Mouse (Mus musculus) fibroblast of lung, adult 2 months (primary cell): ENCODE data around the gene Orc3.
A peak's percentile ranks its signal among the peaks of the same experiment; 100 is the strongest.
"Not testable (repeated sequence)": the region's sequence is repeated elsewhere in the genome, so short reads cannot be mapped to it uniquely, and the experiment has no call there.

ENCODE experiments used
- DNase-seq: peaks from one replicate; pipeline ENCODE4 v3.0.0-alpha.2; 2011; ENCODE audit warnings: low read depth

The Orc3 gene

DNA sequence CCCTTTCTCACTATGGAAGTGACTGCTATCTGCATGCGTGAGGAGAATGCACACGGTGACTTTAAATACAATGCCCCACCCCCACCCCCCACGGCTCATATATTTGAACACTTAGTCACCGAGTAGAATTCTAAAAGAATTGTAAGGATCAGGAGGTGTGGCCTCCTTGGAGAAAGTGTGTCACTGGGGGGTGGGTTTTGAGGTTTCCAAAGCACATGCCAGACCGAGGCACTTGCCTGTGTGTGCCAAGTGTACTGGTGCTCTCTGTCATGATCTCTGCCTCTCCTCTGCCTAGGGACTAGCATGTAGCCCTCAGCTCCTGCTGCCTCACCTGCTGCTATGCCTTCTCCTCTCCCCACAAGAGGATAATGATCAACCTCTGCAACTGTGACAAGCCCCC, 32.3 kb downstream of the Orc3 start:
- DNase-seq, result no peak

DNA sequence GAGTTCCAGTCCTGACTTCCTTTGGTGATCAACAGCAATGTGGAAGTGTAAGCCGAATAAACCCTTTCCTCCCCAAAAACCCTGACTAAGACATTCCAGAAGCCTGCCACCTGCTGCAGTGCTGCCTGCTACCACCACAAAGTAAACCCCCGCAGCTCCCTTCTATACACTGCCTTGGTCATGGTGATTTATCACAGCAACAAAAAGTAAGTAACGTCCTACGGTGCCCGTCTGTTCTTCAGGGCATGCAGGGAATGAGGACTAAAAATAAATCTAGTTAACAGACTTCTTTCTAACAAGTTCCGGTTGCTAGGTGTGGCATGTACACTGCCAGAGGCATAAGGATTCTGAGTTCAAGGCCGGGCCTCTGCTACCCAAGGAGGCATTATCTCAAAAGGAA, 32.8 kb downstream of the Orc3 start:
- no peak for DNase-seq

DNA sequence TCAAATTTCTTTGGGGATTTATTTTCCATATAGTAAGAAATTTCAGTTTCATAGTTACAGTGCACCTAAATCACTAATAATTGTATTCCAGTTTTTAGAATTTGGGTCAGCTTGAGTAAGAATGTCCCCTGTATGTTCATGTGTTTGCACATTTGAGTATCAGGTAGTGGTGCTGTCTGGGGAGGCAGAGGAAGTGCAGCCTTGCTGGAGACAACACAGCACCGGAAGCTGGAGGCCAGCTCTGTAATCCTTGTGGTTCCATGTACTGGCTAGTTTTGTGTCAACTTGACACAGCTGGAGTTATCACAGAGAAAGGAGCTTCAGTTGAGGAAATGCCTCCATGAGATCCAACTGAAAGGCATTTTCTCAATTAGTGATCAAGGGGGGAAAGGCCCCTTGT, 33.3 kb downstream of the Orc3 start:
- DNase-seq, result not testable (repeated sequence)

DNA sequence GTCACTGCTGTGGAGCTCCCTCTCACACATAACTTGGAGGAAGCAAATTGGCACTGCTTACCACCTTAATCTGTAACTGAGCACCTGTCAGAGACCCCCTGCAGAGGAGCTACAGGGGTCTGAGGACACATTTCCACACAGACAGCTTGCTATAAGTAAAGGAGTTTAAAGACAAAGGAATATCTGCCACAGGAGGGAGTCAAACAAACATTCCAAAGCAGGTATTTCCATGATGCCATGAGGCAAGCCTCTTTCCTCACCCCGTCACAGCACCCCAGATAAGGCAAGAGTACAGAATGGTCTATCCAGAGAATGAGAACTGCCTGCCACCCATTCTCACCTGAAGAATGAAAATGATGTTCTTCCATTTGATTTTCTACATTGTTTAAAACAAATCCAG, 35.5 kb downstream of the Orc3 start:
- no peak for DNase-seq

DNA sequence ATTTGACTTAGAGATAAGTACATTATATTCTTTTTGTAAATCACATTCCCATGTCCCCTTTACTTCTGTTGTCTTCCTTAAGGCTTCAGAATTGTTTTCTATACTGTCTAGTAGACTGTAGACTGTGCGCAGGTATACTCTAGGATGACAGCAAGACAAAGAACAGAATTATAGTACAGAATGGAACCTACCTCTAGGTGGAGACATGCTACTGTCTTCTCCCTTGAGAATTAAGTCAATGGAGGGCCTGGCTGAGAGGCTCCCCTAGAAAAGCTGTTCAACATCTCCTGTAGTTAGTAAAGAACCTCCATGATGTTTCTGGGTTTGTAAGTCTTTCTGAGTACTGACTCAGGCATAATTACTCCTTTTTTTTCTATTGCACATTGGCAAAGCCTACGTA, 37.7 kb downstream of the Orc3 start:
- DNase-seq, result no peak

DNA sequence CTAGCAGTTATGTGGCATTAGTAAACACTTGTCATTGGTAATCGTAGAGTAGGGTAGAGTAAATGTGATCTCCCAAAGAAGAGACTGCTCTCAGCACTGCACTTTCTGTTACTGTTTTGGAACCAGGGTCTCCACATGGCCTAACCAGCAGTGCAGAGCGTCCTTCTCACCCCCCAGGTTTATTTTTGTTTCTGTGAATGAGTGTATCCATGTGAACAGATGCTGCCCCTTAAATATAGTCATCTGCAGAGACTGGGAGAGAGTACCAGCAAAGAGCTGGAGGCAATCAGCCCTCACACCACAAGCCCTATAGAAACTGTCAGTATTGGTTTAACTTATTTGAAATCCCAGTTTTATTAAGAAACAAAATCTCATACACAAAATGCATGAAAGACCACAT, 41.9 kb downstream of the Orc3 start:
- no peak for DNase-seq

DNA sequence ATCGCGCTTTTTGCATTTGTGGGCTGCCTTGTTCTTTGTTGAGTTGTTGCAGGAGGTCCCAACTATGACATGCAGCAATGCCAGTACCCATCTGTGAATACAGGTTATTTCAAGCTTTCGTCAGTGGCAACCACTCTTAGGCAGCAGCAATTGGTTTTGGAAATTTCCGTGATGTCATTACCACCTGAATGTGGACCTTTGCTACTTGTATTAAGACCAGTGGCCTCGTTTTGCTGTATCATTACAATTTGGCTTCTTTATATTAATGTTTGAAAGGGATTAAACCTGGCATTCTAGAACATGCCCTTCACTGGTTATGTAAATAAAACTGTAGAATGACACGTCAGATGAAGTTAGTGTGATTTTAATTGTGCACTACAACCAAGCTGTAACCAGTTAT, 48.5 kb downstream of the Orc3 start:
- no peak for DNase-seq

DNA sequence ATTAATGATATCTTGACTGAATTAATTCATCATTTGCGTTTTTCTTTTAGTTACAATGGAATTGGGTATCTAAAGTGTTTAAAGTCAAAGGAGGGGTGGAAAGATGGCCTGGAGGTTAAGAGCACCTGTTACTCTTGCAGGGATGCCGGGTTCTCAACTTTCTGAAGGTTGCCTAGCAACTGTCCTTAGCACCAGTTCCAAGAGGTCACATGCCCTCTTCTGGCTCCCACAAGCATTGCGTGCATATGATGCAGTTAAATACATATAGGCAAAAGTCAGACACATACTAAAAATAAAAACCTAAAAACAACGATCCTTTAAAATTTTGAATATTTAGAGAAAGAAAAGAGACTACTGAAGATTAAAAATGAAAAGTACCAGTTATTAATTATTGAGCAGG, 53.8 kb downstream of the Orc3 start:
- DNase-seq, result no peak

DNA sequence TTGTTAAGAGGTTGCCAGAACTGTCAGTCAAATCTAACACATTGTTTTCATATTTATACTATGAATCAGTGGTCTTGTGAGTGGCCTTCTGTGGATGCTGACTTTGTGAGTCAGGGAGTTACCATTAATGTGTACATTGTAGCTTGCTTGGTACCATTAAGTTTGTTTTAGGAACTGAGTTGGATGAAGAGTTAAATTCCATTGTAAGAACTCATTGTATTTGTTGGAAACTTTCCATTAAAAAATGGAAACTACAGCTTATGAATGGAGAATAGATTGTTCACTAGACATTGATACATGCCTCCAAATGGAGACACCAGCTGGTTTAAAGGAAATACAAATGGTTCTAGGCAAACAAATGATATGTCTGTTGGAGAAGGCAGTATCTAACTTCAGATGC, 58.6 kb downstream of the Orc3 start:
- DNase-seq, result no peak

DNA sequence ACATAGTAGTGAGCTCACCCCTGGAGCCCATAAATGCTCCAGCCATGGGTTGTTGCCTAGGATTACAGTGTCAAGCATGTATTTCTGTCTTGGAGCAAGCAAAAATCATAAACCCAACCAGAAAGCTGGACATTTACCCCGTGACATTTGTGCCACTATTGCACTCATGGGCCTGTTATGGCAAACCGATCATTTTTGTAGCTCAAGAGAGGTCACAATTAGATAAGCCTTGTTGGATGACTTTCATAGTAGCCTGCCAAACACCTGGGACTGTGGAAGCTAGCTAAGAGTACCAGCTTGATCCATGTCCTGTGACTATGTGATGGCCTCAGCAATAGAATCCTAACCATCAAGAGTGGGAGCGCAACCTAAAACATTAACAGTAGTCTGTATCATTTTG, 59.1 kb downstream of the Orc3 start:
- no peak for DNase-seq

DNA sequence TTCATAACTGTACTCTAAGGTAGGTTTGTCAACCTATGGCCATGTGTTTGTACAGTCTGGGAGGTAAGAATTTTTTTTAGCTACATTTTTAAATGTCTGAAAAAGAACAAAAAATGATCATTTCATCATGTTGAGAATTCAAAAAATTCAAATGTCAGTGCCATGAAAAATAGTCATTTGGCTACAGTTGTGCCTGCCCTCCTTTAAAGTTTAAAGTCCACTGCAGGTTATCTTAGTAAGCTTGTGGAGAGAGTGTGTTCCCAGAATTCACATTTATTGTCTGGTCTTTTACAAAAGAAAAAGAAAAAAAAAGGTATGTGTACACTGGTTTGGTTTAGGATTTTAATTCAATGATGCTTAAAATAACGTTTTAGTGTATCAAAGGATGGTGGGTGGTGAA, 60.1 kb downstream of the Orc3 start:
- DNase-seq, result no peak

DNA sequence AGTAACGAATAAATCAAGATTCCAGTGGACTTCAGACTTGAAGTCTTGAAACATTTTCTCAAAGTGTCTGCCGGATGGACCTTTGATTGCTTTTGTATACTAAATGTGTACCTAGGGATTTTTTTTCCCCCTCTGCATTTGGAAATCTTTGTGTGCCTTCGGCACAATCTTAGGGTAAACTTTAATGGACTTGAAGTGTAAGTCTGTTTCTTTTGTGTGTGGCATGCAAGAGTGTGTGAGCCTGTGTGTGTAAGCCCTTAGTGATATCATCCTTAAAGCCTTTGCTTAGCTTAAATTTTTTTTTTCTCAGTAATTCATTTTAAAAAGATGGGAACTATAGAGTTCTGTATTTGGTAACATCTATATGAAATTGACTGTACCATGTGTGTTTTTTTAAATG, 62.8 kb downstream of the Orc3 start:
- DNase-seq, result no peak

DNA sequence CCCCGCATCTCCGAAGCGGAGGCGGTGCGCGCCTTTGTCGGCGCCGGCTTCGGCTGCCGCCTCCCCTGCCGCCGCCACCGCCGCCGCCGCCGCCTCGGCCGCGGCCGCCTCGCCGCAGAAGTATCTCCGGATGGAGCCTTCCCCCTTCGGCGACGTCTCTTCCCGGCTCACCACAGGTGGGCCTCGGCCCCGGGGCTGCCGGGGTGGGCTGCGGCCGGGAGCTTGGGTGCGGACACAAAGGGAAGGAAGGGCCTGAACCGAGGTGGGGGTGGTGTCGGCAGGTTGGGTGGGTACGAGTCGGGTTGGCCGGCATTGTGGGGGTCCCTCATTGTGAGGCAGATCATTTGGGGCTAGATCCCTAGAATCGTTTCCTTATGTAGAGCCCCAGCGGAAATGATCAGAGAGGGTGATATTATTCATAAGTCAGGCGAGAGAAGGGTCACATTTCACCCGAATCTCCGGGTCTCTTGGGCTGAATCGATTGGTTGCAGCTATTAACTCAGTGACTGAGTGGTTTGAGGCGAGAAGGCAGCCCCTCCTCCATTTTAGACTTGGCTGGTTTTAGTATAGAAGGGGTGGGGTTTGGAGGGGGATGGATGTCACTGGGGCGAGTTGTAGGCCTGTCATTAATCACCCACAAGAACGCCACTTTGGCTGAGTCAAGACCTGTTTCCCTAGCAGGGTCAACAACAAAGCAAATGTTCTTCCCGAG, 63.5 kb downstream of the Orc3 start:
- peak; percentile 67 for DNase-seq

DNA sequence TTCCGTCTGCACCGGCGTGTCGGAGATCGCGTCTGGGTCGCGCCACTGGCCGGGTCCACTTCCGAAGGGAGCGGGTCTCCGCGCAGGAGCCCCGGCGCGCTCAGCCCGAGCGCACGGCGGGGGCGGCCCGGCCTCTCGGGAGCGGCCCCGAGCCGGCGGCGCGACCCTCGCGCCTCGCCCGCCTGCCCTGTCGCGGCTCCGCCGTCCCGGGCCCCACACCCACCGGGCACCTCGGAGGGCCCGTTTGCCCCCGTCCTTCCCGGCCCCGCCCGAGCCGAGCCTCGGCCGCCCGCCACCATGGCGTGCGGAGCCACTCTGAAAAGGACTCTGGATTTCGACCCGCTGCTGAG, 64.0 kb downstream of the Orc3 start, which contains the start of gene Akirin2:
Gene Akirin2 (plus strand): TSS at position 190 of the 350 bp plus-strand sequence.
- no peak for DNase-seq

DNA sequence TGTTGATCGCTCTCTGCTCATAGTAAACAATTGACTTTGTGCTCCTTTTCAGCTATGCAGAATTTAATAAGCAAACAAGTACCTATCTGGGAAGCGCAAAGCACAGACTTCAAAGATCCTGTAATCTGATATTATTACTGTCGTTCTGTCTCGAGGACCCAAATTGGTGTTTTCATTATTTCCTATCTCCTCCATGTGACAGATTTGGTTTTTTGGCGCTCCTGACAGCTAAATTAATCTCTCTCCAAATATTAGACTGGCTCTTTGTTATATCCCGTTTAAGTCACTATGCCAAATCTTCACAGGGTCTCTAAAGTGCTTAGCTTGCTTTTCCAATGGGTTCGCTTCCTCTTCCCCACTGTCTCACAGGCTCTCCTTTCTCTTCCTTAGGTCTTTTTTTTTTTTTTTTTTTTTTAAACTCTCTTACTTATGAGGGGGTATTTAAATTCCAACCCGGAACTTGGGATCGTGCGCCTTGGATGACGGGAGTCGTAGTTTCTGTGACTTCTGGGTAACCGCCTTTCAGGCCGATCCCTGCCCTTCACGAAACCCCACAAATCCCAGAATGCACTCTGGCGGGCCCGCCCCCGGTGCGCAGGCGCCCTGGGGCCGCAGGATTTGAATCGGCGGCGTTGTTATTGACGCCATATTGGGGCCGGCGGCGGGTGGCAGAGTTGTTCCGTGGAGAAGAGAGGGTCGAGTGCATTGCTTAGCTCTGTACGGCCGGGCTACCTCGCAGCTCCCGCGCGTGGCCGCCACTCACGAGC, 64.6 kb downstream of the Orc3 start:
- peak; percentile 93 for DNase-seq

DNA sequence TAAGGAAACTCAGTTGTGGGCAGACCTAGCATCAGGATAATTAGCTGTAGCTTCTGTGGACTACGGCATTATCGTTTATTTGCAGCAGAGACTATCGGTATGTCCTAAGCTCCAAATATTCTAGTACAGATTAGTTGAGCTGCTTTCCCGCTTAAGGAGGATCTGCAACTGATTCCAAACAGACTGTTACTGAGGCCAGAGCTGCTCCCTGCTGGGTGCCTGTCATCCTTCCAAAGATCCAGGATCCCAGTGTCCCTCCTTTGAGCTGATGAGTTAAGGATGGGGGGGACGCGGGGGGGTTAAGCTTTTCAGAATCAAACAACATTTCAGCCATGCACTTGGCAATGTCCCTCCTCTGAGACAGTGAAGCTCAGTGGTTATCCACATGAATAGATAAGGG, 84.8 kb downstream of the Orc3 start:
- DNase-seq, result no peak

DNA sequence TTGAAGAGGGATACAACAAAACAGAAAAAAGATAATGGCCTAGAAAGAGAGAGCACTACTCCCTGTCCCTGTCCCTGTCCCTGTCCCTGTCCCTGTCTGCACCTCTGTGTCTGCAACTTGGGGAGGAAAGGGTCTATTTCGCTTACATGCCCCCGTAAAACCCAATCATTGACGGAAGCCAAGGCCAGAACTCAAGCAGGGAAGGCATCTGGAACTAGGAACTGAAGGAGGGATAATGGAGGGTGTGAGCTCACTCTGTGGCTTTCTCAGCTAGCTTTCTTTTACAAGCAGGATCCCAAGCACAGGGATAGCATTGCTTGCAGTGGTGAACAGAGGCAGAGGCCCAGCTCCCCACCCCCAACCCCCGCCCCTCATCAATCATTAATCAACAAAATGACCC, 85.4 kb downstream of the Orc3 start:
- no peak for DNase-seq

DNA sequence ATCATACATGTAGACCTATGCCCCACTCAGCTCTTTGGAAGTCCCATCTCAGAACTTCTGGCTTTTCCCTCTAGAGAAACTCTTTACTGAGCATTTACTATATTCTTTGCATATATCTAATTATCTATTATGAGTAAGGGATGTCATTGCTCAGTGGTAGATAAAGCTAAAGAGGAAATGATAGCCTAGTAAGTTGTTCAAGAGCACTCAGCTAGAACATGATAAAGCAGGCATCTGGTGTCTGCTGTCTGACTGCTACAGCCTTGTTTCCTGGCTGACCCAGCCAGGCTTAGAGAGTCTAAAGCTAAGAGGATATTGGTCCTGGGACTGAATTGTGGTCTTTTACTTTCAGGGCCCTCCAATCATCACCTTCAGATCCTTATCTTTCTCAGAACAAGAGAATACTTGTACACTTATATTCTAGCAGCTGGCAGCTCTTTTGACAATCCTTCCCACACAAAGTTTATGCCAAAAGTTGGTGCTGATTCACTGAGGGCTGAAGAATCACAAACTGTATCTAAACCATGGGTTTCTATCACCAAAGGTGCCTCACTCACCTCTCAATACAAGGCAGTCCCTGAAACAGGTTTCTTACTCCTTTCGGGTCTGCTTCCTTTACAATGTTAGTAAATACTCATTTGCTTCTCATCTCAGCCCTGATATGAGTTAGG, 86.2 kb downstream of the Orc3 start:
- no peak for DNase-seq

DNA sequence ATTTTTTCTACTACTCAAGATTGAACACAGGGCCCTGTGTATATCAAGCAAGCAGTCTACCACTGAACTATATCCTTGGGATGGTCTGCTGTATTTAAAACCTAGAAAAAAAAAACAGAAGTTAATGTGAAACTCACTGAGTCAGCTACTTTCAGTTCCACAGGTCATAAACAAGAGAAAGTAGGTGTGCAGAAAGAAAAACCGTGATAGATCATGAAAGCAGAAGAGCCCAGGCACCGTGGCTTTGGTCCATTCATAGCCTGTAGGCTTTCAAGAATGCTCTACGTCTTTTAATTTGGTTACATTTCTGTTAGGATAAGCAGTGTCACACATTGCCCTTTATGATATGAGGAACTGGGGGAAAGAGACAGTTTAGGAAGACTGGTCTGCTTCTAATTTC, 88.0 kb downstream of the Orc3 start:
- no peak for DNase-seq

DNA sequence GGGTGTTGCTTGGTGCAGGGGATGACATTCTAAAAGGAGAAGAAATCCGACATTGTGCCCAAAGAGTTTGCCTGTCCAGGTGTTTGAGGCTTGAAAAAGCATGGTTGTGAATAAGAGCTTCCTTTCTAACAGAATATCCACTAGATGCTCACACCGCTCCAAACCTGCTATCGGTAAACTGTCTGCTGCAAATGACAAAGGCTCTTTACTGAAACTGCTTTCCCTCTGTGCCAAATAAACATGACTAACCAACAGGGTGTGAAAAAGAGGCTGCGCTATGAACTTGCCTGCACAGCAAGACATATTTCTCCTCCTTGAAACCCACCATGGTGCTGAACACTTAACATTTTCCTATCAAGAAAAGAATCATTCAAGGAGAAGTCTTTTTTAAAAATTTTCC, 91.2 kb downstream of the Orc3 start:
- DNase-seq, result no peak

DNA sequence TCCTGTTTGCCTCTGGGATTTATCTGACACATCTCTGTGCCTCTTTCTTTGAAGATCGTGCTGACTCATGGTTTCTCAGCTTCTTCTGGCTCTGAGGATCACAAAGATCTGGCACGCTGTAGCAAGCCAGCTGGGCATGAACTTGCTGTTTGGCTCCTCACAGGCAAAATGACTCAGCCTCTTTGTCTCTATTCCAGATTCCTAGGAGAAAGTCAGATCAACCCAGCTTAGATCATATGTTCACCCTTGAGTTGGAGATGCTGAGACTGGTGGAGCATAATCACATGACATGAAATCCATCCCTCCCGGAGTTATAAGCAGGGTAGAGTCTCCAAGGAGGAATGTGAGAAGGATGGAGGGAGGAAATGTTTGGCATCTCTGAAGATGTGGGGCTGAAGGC, 91.9 kb downstream of the Orc3 start:
- DNase-seq, result peak; percentile 94
